Mouse (Mus musculus) midbrain, embryonic 15.5 days (tissue): Measurements from ENCODE around the gene Rassf3. TPM values are rescaled to one million over a fixed set of nuclear protein-coding genes. Genes with fewer than 3 reads are reported as not detected.

ENCODE experiments used
- ATAC-seq: fragments of 200-750 bp; cut with Nextera tagmentation; replicated peaks from 2 replicates; pipeline ENCODE4 v1.8.0; 2017; ENCODE audit warnings: moderate TSS enrichment
- H3K27ac ChIP-seq: fragments of 300-500 bp; sonication (generic); 2 replicates; pipeline ENCODE4 v1.5.1; 2015; ENCODE audit warnings: mild to moderate bottlenecking, inconsistent platforms
- H3K27me3 ChIP-seq: fragments of 300-500 bp; sonication (generic); replicated peaks from 2 replicates; pipeline ENCODE4 v1.6.1; 2015; ENCODE audit warnings: inconsistent platforms
- H3K36me3 ChIP-seq: fragments of 300-500 bp; sonication (generic); replicated peaks from 2 replicates; pipeline ENCODE4 v1.6.1; 2015; ENCODE audit warnings: inconsistent platforms
- H3K4me1 ChIP-seq: fragments of 300-500 bp; sonication (generic); 2 replicates; pipeline ENCODE4 v1.6.1; 2015; ENCODE audit warnings: inconsistent platforms
- H3K4me2 ChIP-seq: fragments of 300-500 bp; sonication (generic); 2 replicates; pipeline ENCODE4 v1.6.1; 2015; ENCODE audit warnings: inconsistent platforms, mild to moderate bottlenecking, moderate library complexity
- H3K4me3 ChIP-seq: fragments of 300-500 bp; sonication (generic); 2 replicates; pipeline ENCODE4 v1.5.1; 2015; ENCODE audit warnings: mild to moderate bottlenecking, inconsistent platforms
- H3K9ac ChIP-seq: fragments of 300-500 bp; sonication (generic); 2 replicates; pipeline ENCODE4 v1.6.1; 2015; ENCODE audit warnings: mild to moderate bottlenecking, inconsistent platforms
- H3K9me3 ChIP-seq: fragments of 300-500 bp; sonication (generic); 2 replicates; pipeline ENCODE4 v1.6.1; 2016; ENCODE audit warnings: inconsistent platforms
- WGBS: fragments of 180-500 bp; shearing (Covaris S2); methylation state at CpG from one replicate; pipeline ENCODE4 v1.1.7; 2015; ENCODE audit warnings: mixed read lengths; 5-methylcytosine and 5-hydroxymethylcytosine counted together
- polyA plus RNA-seq: library from polyadenylated mRNA; unstranded; fragments of >200 nt; fragmentation: Nextera tagmentation; extraction: Ambion mirVana; gene quantifications from 2 replicates; pipeline ENCODE4 v1.2.1, GENCODE M21; 2015

The Rassf3 gene
- polyA plus RNA-seq, 1 experiment from 2014 or later = 4.2 TPM

- no peak overlapping the region for H3K27ac ChIP-seq
- H3K4me3 ChIP-seq = no peak overlapping the region
- no peaks in the 10 kb centered on the region for H3K36me3 ChIP-seq
- 85% methylated on average over 8 of the region's 8 CpGs for WGBS
- H3K4me2 ChIP-seq = no peak overlapping the region
- H3K9me3 ChIP-seq = no peaks in the 10 kb centered on the region
- ATAC-seq = no peak
- no peaks in the 10 kb centered on the region for H3K27me3 ChIP-seq
- H3K4me1 ChIP-seq = peaks cover 16% of the 10 kb centered on the region
- no peak overlapping the region for H3K9ac ChIP-seq
Measured at GRCm38 (mm10) chr10:121363201-121363600, 112.9 kb downstream of the Rassf3 start.

DNA sequence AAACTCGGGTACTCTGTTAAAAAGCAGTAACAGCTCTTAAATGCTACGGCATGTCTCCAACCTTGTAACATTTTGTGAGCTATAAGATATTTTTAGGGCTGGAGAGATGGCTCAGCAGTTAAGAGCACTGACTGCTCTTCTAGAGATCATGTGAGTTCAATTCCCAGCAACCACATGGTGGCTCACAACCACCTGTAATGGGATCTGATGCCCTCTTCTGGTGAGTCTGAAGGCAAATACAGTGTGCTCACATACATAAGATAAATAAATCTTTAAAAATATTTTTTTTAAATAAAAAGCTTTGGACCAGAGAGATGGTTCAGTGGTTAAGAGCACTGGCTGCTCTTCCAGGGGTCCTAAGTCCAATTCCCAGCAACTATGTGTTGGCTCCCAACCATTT lies 115.8 kb downstream of the Rassf3 start:
- no peaks in the 10 kb centered on the region for H3K36me3 ChIP-seq
- no peak overlapping the region for H3K4me2 ChIP-seq
- H3K4me1 ChIP-seq = 0 out of 2 replicates have a peak, but pooled peaks cover 5% of the 10 kb centered on the region
- H3K27ac ChIP-seq = no peak overlapping the region
- H3K27me3 ChIP-seq = no peaks in the 10 kb centered on the region
- no peaks in the 10 kb centered on the region for H3K9me3 ChIP-seq
- no peak overlapping the region for H3K9ac ChIP-seq
- ATAC-seq = no peak
- H3K4me3 ChIP-seq = no peak overlapping the region
- 82% methylated on average over 2 of the region's 2 CpGs for WGBS

Other genes with a start within 250 kb of the Rassf3 start
- gene Tbc1d30, start 125.1 kb downstream of the Rassf3 start, polyA plus RNA-seq = 12.7 and 14.1 TPM in 2 replicates
- 38.8 and 40.7 TPM in 2 replicates for gene Gns, start 111.3 kb downstream of the Rassf3 start, polyA plus RNA-seq
- gene Tbk1, start 110.4 kb upstream of the Rassf3 start, polyA plus RNA-seq = 30.7 and 33.7 TPM in 2 replicates
- gene Xpot, start 150.0 kb upstream of the Rassf3 start, polyA plus RNA-seq = 30.3 and 30.5 TPM in 2 replicates
- gene D930020B18Rik, start 165.2 kb upstream of the Rassf3 start, polyA plus RNA-seq = 0.26 and 0.35 TPM in 2 replicates